Mouse (Mus musculus): ENCODE results near the gene Cnnm1. TPM values are rescaled to one million over a fixed set of nuclear protein-coding genes. Genes with fewer than 3 reads are reported as not detected.
A peak's percentile ranks its signal among the peaks of the same experiment; 100 is the strongest.
"Not testable (repeated sequence)": the region's sequence is repeated elsewhere in the genome, so short reads cannot be mapped to it uniquely, and the experiment has no call there.

Gene Cnnm1
- polyA plus RNA-seq, 1 experiment = 5.8 TPM

- TF ChIP-seq CTCF (IDR thresholded peaks at IDR 0.05; ENCODE audit: borderline replicate concordance, extremely low read depth, insufficient read depth, insufficient read length) (no peak), POLR2A (IDR thresholded peaks at IDR 0.05; ENCODE audit: borderline replicate concordance, extremely low read depth, insufficient read depth, insufficient read length, poor library complexity, severe bottlenecking) (no peak)
- no peak for DNase-seq (ENCODE audit: low read depth)
Measured at GRCm38 (mm10) chr19:43493878-43494277, 53.6 kb downstream of the Cnnm1 start.

- TF ChIP-seq POLR2A (IDR thresholded peaks at IDR 0.05; ENCODE audit: borderline replicate concordance, extremely low read depth, insufficient read depth, insufficient read length, poor library complexity, severe bottlenecking) = no peak
- peak; percentile 25 for DNase-seq (ENCODE audit: low read depth)
Measured at GRCm38 (mm10) chr19:43494914-43495313, 54.7 kb downstream of the Cnnm1 start.

- peak; percentile 73 for DNase-seq (ENCODE audit: low read depth)
- TF ChIP-seq CTCF (IDR thresholded peaks at IDR 0.05; ENCODE audit: borderline replicate concordance, extremely low read depth, insufficient read depth, insufficient read length) = peak; percentile 77; the same call in 1 of the 2 replicates
- no peak for TF ChIP-seq POLR2A (IDR thresholded peaks at IDR 0.05; ENCODE audit: borderline replicate concordance, extremely low read depth, insufficient read depth, insufficient read length, poor library complexity, severe bottlenecking)
Measured at GRCm38 (mm10) chr19:43495846-43496245, 55.6 kb downstream of the Cnnm1 start.

GRCm38 (mm10) chr19:43497440-43497839, 57.2 kb downstream of the Cnnm1 start:
- no peak for DNase-seq (ENCODE audit: low read depth)
- TF ChIP-seq CTCF (IDR thresholded peaks at IDR 0.05; ENCODE audit: borderline replicate concordance, extremely low read depth, insufficient read depth, insufficient read length) (no peak), POLR2A (IDR thresholded peaks at IDR 0.05; ENCODE audit: borderline replicate concordance, extremely low read depth, insufficient read depth, insufficient read length, poor library complexity, severe bottlenecking) (no peak)

GRCm38 (mm10) chr19:43498874-43499273, 58.6 kb downstream of the Cnnm1 start:
- no peak for DNase-seq (ENCODE audit: low read depth)

GRCm38 (mm10) chr19:43502630-43503029, 62.4 kb downstream of the Cnnm1 start:
- TF ChIP-seq CTCF (IDR thresholded peaks at IDR 0.05; ENCODE audit: borderline replicate concordance, extremely low read depth, insufficient read depth, insufficient read length) = no peak
- TF ChIP-seq POLR2A (IDR thresholded peaks at IDR 0.05; ENCODE audit: borderline replicate concordance, extremely low read depth, insufficient read depth, insufficient read length, poor library complexity, severe bottlenecking) = no peak
- no peak for DNase-seq (ENCODE audit: low read depth)

More at GRCm38 (mm10) chr19:43498874-43499273, 58.6 kb downstream of the Cnnm1 start:
- no peak for TF ChIP-seq POLR2A (IDR thresholded peaks at IDR 0.05; ENCODE audit: borderline replicate concordance, extremely low read depth, insufficient read depth, insufficient read length, poor library complexity, severe bottlenecking)
- TF ChIP-seq CTCF (IDR thresholded peaks at IDR 0.05; ENCODE audit: borderline replicate concordance, extremely low read depth, insufficient read depth, insufficient read length) = no peak

- DNase-seq (ENCODE audit: low read depth) = not testable (repeated sequence)
Measured at GRCm38 (mm10) chr19:43503593-43503992, 63.4 kb downstream of the Cnnm1 start.

- TF ChIP-seq POLR2A (IDR thresholded peaks at IDR 0.05; ENCODE audit: borderline replicate concordance, extremely low read depth, insufficient read depth, insufficient read length, poor library complexity, severe bottlenecking) = no peak
- TF ChIP-seq CTCF (IDR thresholded peaks at IDR 0.05; ENCODE audit: borderline replicate concordance, extremely low read depth, insufficient read depth, insufficient read length) = no peak
- DNase-seq (ENCODE audit: low read depth) = no peak
Measured at GRCm38 (mm10) chr19:43505441-43505840, 65.2 kb downstream of the Cnnm1 start.

GRCm38 (mm10) chr19:43510436-43511220, 70.4 kb downstream of the Cnnm1 start:
- TF ChIP-seq CTCF (IDR thresholded peaks at IDR 0.05; ENCODE audit: borderline replicate concordance, extremely low read depth, insufficient read depth, insufficient read length) (no peak), POLR2A (IDR thresholded peaks at IDR 0.05; ENCODE audit: borderline replicate concordance, extremely low read depth, insufficient read depth, insufficient read length, poor library complexity, severe bottlenecking) (no peak)
- DNase-seq (ENCODE audit: low read depth) = no peak

- no peak for DNase-seq (ENCODE audit: low read depth)
- TF ChIP-seq CTCF (IDR thresholded peaks at IDR 0.05; ENCODE audit: borderline replicate concordance, extremely low read depth, insufficient read depth, insufficient read length) = no peak
- no peak for TF ChIP-seq POLR2A (IDR thresholded peaks at IDR 0.05; ENCODE audit: borderline replicate concordance, extremely low read depth, insufficient read depth, insufficient read length, poor library complexity, severe bottlenecking)
Measured at GRCm38 (mm10) chr19:43511621-43512620, 71.7 kb downstream of the Cnnm1 start.

GRCm38 (mm10) chr19:43513874-43514273, 73.6 kb downstream of the Cnnm1 start:
- TF ChIP-seq POLR2A (IDR thresholded peaks at IDR 0.05; ENCODE audit: borderline replicate concordance, extremely low read depth, insufficient read depth, insufficient read length, poor library complexity, severe bottlenecking) = no peak
- no peak for TF ChIP-seq CTCF (IDR thresholded peaks at IDR 0.05; ENCODE audit: borderline replicate concordance, extremely low read depth, insufficient read depth, insufficient read length)
- no peak for DNase-seq (ENCODE audit: low read depth)

Data from brain, embryonic 14.5 days (tissue).